In genomic region chr6:101520755-101521154, GRCm38 (mm10) we compare ENCODE assay signal across 18 mouse cellular contexts.
DNase-seq lines count a peak whose midpoint lies in the region.
"Had no signal": no experiment of that assay in that cellular context is flagged by ENCODE, and none has a peak within 500 bp of the region (broad histone marks: within the 10 kb centered on the region; RNA-seq: fewer than 3 reads in every experiment).

No protein-coding gene starts in this region.

- intact Hi-C loops in left cerebral cortex, postnatal 25 days (cut with DNase I) = no loop called here

- DNase-seq in layer of hippocampus, adult 11-12 months (ENCODE audit: low spot score) = peak; percentile 36
- no peak for DNase-seq in layer of hippocampus, postnatal 10 days (ENCODE audit: low spot score in 2 of 2)
- DNase-seq in right cerebral cortex, postnatal 25 days = peak; percentile 22
- no peak for DNase-seq in right cerebral cortex, postnatal 4 days
- DNase-seq in left cerebral cortex, postnatal 25 days (ENCODE audit: low spot score in 2 of 2) = peak; percentile 52 to 80
- no peak for DNase-seq in urinary bladder, postnatal 36 days (ENCODE audit: low spot score in 2 of 2)
- DNase-seq in adrenal gland, postnatal 4 days (ENCODE audit: low spot score in 2 of 2) = no peak
- DNase-seq: adrenal gland, adult 2 months; cerebellum, adult 9-10 months; gastrocnemius, postnatal 25 days; heart, postnatal 4 days; kidney, postnatal 4 days; liver, postnatal 0 days; lung, postnatal 10 days; midbrain, embryonic 14.5 days; spleen, adult 18-20 months; thymus, adult 18-20 months; thymus, postnatal 4 days had no signal

Comparison
In these comparisons a context has a peak if more than half of its experiments do, and no peak if none do; other contexts are left out.
1. DNase-seq: peak in layer of hippocampus, adult 11-12 months (single experiment), right cerebral cortex, postnatal 25 days (single experiment) and left cerebral cortex, postnatal 25 days (2 of 2); none in layer of hippocampus, postnatal 10 days (0 of 2), right cerebral cortex, postnatal 4 days (single experiment), urinary bladder, postnatal 36 days (0 of 2) and adrenal gland, postnatal 4 days (0 of 2).